Mouse (Mus musculus) E14TG2a.4 (cell line): ENCODE results near the gene Gm11172.

Source experiments
- CTCF ChIP-seq: conservative IDR thresholded peaks from 2 replicates; pipeline ENCODE4 v1.5.1; 2014; ENCODE audit warnings: low read length
- NANOG ChIP-seq: IDR thresholded peaks from 2 replicates; pipeline ENCODE4 v1.6.1; 2014; ENCODE audit warnings: borderline replicate concordance, low read length, mixed read lengths

DNA sequence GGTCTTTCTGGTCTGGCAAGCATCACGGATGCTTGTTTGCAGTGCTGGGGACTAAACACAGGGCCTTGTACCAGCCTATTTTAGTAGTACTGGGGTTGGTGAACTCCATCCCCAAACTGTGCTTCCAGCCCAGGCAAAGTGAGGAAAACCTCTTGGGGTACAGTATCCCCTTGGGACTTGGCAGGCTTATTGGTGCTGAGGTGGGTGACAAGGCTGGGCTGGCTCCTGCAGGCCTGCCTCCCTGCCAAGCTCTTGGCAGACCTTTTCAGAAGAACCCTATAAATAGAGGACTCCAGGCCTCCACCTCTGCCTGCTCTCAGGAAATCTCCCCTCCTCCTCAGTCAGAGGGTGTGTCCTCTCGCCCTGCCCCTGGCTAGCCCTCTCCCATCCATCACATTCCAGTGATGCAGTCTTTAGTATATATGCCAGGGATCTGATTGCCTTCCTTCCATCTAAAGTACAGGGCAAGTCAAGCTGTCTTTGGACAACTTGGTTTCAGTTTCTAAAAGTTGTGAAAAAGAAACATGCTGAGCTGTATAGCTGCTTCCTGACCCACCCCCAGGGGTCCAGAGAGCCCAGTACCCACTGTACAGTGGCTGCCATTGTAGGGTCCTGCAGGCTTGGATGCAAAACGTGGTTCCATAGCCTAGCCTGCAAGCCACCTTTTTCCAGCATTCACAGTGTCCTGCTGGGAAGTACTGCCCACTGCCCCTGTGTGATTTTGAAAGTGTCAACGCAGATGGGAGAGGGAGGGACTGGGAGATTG lies 25.8 kb upstream of the Gm11172 start:
- TF ChIP-seq NANOG, result no peak
- TF ChIP-seq CTCF, result 0 out of 2 replicates have a peak, but pooled peaks have one; percentile 1
